Mouse (Mus musculus) kidney, embryonic 16.5 days (tissue): ENCODE measurements around the gene E2f1. TPM values are rescaled to one million over a fixed set of nuclear protein-coding genes. Genes with fewer than 3 reads are reported as not detected.

Experiments used
- ATAC-seq: fragments of 200-750 bp; cut with Nextera tagmentation; 2 replicates; pipeline ENCODE4 v1.8.0; 2017; ENCODE audit warnings: moderate TSS enrichment; ENCODE audit not compliant: low FRiP score, low TSS enrichment
- H3K27ac ChIP-seq: fragments of 300-500 bp; sonication (generic); 2 replicates; pipeline ENCODE4 v1.5.1; 2014; ENCODE audit warnings: low read length
- H3K27me3 ChIP-seq: fragments of 300-500 bp; sonication (generic); 2 replicates; pipeline ENCODE4 v1.6.1; 2014; ENCODE audit warnings: low read length, control low read depth, mixed read lengths; ENCODE audit not compliant: insufficient read depth
- H3K36me3 ChIP-seq: fragments of 300-500 bp; sonication (generic); 2 replicates; pipeline ENCODE4 v1.6.1; 2014; ENCODE audit warnings: low read length, control low read depth, mixed read lengths; ENCODE audit not compliant: insufficient read depth
- H3K4me1 ChIP-seq: fragments of 300-500 bp; sonication (generic); 2 replicates; pipeline ENCODE4 v1.6.1; 2014; ENCODE audit warnings: low read length, control low read depth, mixed read lengths; ENCODE audit not compliant: insufficient read depth
- H3K4me2 ChIP-seq: fragments of 300-500 bp; sonication (generic); replicated peaks from 2 replicates; pipeline ENCODE4 v1.6.1; 2014; ENCODE audit warnings: low read depth, low read length
- H3K4me3 ChIP-seq: fragments of 300-500 bp; sonication (generic); 2 replicates; pipeline ENCODE4 v1.5.1; 2014; ENCODE audit warnings: mild to moderate bottlenecking, low read length
- H3K9ac ChIP-seq: fragments of 300-500 bp; sonication (generic); replicated peaks from 2 replicates; pipeline ENCODE4 v1.6.1; 2014; ENCODE audit warnings: low read length
- H3K9me3 ChIP-seq: fragments of 300-500 bp; sonication (generic); 2 replicates; pipeline ENCODE4 v1.6.1; 2016; ENCODE audit warnings: low read length, control low read depth
- WGBS: fragments of 180-500 bp; shearing (Covaris S2); extraction: QIAGEN DNeasy Blood & Tissue Kit; methylation state at CpG from one replicate; pipeline ENCODE4 v1.1.7; 2014; 5-methylcytosine and 5-hydroxymethylcytosine counted together
- polyA plus RNA-seq: library from polyadenylated mRNA; unstranded; fragments of >200 nt; fragmentation: Nextera tagmentation; extraction: Ambion mirVana; gene quantifications from 2 replicates; pipeline ENCODE4 v1.2.1, GENCODE M21; 2015

Gene E2f1
- polyA plus RNA-seq, 1 experiment from 2014 or later, result 19.6 TPM

DNA sequence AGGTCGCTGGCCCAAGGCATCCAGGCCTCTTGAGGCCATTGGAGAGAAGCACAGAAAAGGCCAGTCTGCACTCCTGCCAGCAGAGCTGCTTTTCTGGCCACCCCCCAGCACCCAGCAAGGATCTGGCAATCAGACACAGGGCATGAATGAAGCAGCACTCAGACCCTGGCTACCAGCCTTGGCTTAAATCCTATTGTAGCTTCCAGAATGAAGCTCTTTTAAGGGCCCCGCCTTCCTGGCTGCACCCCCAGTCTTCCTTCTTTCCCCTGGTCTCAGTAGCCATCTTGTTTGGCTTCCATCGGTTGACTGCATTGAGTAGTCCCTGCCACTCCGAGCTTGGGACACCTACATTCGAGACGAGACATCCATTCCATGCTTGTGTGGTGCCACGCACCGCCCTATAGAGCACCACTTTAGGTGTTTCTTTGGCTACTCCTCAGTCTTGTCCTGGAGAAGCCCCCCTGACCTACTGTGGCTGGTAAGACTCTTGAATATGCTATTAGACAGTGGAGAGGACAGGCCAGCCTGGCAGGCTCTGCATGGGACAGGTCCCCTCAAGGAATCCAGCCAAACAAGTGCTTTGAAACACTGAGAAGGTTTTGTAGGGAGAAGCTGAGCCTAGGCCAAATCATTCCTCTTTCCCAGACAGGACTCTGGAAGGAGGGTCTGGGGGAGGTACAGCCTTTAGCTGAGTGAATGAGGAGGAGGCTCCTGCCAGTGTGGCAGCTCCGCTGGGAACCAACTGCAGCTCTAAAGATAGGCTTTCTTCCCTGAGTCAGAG, 25.9 kb downstream of the E2f1 start:
- Histone ChIP-seq H3K9me3 (no peaks in the 10 kb centered on the region; the same call in 1 of the 2 replicates), H3K27ac (no peak overlapping the region), H3K27me3 (no peaks in the 10 kb centered on the region), H3K9ac (no peak overlapping the region), H3K36me3 (0 out of 2 replicates have a peak, but pooled peaks cover 5% of the 10 kb centered on the region), H3K4me2 (no peak overlapping the region), H3K4me1 (peaks cover 3% of the 10 kb centered on the region; the same call in 1 of the 2 replicates), H3K4me3 (no peak overlapping the region)
- 85% methylated on average over 9 of the region's 9 CpGs for WGBS
- ATAC-seq, result no peak

DNA sequence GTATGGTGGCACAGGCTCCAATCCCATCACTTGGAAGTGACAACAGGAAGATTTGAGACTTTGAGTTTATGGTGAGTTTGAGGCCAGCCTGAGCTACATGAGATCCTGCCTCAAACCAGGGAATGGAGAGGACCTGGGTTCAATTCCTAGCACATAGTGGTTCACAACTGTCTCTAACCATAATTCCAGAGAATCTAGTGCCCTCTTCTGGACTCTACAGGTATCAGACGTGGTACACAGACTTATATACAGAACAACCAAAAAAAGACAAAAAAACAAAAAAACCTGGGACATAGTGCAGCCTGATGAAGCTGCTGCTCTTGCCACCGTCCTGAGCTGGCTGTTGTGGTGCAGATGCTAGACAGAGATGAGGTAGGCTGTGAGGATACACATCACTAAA, 28.1 kb downstream of the E2f1 start:
- Histone ChIP-seq H3K27ac (no peak overlapping the region), H3K4me2 (no peak overlapping the region), H3K9ac (no peak overlapping the region), H3K4me1 (no peaks in the 10 kb centered on the region), H3K27me3 (no peaks in the 10 kb centered on the region), H3K9me3 (no peaks in the 10 kb centered on the region; the same call in 1 of the 2 replicates), H3K4me3 (no peak overlapping the region), H3K36me3 (peaks cover 15% of the 10 kb centered on the region)
- ATAC-seq, result no peak
- WGBS, result 89% methylated on average over 2 of the region's 2 CpGs

DNA sequence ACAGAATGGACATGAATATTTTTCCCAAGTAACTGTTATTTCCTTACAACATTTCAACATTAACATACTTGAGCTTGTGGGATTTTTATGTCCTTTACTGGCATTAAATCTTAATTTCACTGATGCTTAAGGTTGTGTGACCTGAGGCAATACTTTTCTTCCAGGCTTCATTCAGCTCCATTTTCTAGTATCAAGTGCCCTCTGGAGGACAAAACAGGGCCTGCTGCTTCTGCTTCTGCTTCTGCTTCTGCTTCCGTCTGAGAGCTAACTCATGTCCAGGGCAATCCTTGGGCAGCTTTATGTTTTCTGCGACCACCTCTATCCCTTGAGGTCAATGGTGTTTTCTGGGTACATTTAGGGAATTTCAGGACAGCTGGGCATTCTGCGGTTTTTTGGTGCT, 30.0 kb downstream of the E2f1 start:
- H3K4me2 ChIP-seq, result no peak overlapping the region
- H3K9me3 ChIP-seq, result no peaks in the 10 kb centered on the region; the same call in 1 of the 2 replicates
- 78% methylated on average over 3 of the region's 3 CpGs for WGBS

DNA sequence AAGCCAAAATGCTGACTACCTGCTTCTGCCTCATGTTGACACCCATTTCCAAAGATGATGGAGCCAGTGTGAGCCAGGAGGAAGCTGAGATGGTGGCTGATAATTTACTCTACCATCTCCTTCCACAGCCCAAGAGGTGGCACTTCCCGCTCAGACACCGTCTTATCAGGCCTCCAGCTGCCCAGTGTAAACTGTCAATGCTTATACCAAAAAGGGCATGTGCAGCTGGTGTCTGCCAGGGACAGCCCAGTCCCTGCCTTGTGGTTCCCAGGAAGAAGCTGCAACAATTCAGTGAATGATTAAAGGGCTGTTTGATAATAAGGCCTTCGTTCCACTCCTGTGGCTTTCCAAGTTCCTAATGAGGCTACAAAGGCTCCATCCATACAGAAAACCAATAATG, 31.0 kb downstream of the E2f1 start:
- Histone ChIP-seq H3K27me3 (no peaks in the 10 kb centered on the region), H3K4me3 (no peak overlapping the region), H3K9ac (no peak overlapping the region), H3K36me3 (peaks cover 30% of the 10 kb centered on the region), H3K27ac (no peak overlapping the region), H3K4me2 (no peak overlapping the region), H3K9me3 (no peaks in the 10 kb centered on the region; the same call in 1 of the 2 replicates), H3K4me1 (no peaks in the 10 kb centered on the region)
- no peak for ATAC-seq
- 63% methylated on average over 3 of the region's 3 CpGs for WGBS

More for the DNA sequence above, 30.0 kb downstream of the E2f1 start:
- H3K27ac ChIP-seq, result no peak overlapping the region
- H3K4me1 ChIP-seq, result no peaks in the 10 kb centered on the region
- H3K9ac ChIP-seq, result no peak overlapping the region
- ATAC-seq, result no peak
- H3K4me3 ChIP-seq, result no peak overlapping the region
- no peaks in the 10 kb centered on the region for H3K27me3 ChIP-seq
- peaks cover 27% of the 10 kb centered on the region for H3K36me3 ChIP-seq

DNA sequence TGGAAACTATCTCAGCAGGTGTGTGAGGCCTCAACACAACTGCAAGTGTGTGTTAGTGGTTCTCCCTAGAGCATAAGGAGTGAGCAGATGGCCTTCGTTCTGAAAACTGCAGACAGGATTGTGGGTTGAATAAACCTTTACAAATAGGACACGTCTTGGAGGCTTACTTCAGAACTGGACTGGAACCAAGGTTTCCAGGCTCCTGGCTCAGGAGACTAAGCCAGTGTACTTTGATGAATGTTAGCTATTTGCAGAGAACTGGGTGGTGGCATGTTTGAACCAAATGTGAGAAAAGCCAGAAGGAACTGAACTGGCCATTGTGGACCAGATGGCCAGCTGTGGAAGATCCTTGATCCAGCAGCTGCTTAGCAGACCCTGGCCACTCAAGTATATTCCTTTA, 31.4 kb downstream of the E2f1 start:
- no peak for ATAC-seq
- H3K27ac ChIP-seq, result no peak overlapping the region
- H3K4me1 ChIP-seq, result no peaks in the 10 kb centered on the region
- 69% methylated on average over 2 of the region's 2 CpGs for WGBS
- H3K9me3 ChIP-seq, result no peaks in the 10 kb centered on the region; the same call in 1 of the 2 replicates
- H3K4me3 ChIP-seq, result no peak overlapping the region
- H3K9ac ChIP-seq, result 0 out of 2 replicates have a peak overlapping the region, but pooled peaks have one; percentile 23
- peaks cover 32% of the 10 kb centered on the region for H3K36me3 ChIP-seq
- no peaks in the 10 kb centered on the region for H3K27me3 ChIP-seq
- no peak overlapping the region for H3K4me2 ChIP-seq

DNA sequence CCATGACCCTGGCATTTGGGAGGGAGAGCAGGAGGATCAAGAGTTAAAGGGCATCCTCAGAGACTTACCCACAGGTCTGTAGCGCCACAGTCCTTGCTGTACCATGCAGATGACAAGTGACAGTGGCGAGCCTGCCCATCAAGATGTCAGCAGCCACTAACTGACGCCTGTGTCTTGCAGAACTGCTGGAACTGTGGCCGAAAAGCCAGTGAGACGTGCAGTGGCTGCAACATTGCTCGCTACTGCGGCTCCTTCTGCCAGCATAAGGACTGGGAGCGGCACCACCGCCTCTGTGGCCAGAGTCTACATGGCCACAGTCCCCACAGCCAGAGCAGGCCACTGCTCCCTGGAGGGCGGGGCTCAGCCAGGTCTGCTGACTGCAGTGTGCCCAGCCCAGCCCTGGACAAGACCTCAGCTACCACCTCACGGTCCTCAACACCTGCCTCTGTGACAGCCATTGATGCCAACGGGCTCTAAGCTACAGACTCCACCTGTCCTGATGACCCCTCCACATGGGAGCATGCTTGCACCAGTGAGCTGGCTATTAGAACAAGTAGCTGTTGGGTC, 34.9 kb downstream of the E2f1 start:
- H3K27me3 ChIP-seq, result no peaks in the 10 kb centered on the region
- H3K27ac ChIP-seq, result no peak overlapping the region
- ATAC-seq, result no peak
- WGBS, result 91% methylated on average over 12 of the region's 12 CpGs
- H3K36me3 ChIP-seq, result peaks cover 51% of the 10 kb centered on the region
- no peaks in the 10 kb centered on the region for H3K9me3 ChIP-seq
- H3K4me1 ChIP-seq, result no peaks in the 10 kb centered on the region
- H3K9ac ChIP-seq, result no peak overlapping the region
- no peak overlapping the region for H3K4me3 ChIP-seq
- no peak overlapping the region for H3K4me2 ChIP-seq

DNA sequence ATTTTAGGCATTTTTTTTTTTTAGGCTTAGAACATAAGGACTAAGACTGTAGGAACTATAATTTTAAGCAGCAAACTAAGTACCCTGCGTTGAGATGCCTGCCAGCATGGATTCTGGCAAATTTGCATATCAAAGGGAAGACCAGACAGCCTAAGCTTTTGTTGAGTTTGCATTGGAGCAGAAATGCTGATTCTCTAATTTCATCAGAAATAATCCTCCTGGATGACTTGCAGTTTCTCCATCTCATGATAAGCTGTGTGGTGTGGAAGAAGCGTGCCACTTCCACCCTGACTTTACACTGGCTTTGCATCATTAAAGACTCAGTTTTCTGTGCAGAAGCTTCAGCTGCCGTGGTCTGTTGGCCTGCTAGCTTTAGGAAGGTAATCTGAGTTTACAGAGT, 36.8 kb downstream of the E2f1 start:
- Histone ChIP-seq H3K4me1 (no peaks in the 10 kb centered on the region), H3K4me2 (no peak overlapping the region), H3K9me3 (no peaks in the 10 kb centered on the region), H3K27ac (no peak overlapping the region), H3K27me3 (no peaks in the 10 kb centered on the region), H3K36me3 (peaks cover 56% of the 10 kb centered on the region), H3K4me3 (no peak overlapping the region), H3K9ac (no peak overlapping the region)
- no peak for ATAC-seq
- 71% methylated on average over 3 of the region's 3 CpGs for WGBS

DNA sequence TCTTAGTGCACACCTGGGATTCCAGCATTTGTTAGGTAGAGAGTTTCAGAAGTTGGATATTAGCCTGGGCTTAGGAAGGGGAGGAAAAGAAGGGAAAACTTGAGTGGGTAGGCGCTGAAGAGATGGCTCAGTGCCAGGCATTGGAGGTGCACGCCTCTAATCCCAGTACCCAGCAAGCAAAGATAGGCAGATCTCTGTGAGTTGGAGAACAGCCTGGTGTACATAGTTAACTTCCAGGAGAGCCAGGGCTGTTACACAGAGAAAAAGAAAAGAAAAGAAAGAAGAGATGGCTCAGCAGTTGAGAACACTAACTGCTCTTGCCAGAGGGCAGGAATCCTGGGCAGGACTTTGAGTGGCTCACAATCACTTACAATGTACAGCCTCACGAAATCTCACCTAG, 43.2 kb downstream of the E2f1 start:
- no peak overlapping the region for H3K4me2 ChIP-seq
- no peak overlapping the region for H3K27ac ChIP-seq
- no peak for ATAC-seq
- H3K36me3 ChIP-seq, result peaks cover 58% of the 10 kb centered on the region
- no peaks in the 10 kb centered on the region for H3K4me1 ChIP-seq
- no peaks in the 10 kb centered on the region for H3K9me3 ChIP-seq
- no peak overlapping the region for H3K4me3 ChIP-seq
- H3K27me3 ChIP-seq, result no peaks in the 10 kb centered on the region
- WGBS, result 89% methylated on average over 3 of the region's 3 CpGs
- H3K9ac ChIP-seq, result no peak overlapping the region

DNA sequence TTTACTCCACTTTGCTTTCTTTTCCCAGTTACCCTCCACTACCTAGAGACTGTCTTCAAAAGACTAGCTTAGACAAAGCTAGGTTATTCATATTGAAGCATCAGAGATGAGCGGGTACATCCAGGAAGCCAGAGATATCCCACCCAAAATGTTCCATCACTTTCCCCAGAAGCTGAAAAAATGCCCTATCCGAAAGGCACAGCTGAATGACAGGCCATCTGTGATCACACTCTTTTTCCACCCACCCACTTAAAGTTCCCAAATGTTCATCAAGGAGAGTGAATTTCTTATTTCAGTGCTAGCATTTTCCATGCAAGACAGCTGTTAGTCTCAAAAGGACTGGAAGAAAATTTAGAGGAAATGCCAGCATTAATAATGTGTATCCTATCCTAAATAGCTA, 44.4 kb downstream of the E2f1 start:
- Histone ChIP-seq H3K27me3 (no peaks in the 10 kb centered on the region), H3K4me1 (no peaks in the 10 kb centered on the region), H3K4me3 (no peak overlapping the region), H3K9ac (no peak overlapping the region), H3K9me3 (no peaks in the 10 kb centered on the region), H3K36me3 (peaks cover 49% of the 10 kb centered on the region), H3K27ac (no peak overlapping the region), H3K4me2 (no peak overlapping the region)
- ATAC-seq, result no peak
- WGBS, result 95% methylated on average over 2 of the region's 2 CpGs

DNA sequence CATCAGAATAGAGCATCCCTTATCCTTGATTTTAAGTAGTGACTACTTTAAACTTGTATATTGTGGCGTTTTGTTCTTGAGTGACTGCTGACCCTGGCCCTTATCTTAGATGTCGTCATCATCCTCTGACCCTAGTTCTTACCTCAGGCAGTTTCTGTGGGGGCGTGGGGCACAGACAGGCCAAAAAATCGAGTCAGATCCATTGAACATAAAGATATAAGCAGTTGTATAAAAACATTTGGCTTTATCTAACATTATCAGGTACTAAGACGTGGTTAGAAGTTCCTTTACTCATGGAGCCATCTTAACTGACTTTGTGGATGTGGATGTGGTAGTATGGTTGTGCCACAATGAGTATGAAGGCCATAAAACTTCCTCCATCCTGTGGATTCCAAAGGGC, 47.4 kb downstream of the E2f1 start:
- Histone ChIP-seq H3K27ac (no peak overlapping the region), H3K4me2 (no peak overlapping the region), H3K4me1 (no peaks in the 10 kb centered on the region), H3K9ac (no peak overlapping the region), H3K36me3 (peaks cover 48% of the 10 kb centered on the region), H3K9me3 (no peaks in the 10 kb centered on the region), H3K27me3 (no peaks in the 10 kb centered on the region), H3K4me3 (no peak overlapping the region)
- no peak for ATAC-seq
- 93% methylated on average over 5 of the region's 5 CpGs for WGBS
